Mouse (Mus musculus): ENCODE data around the gene Flt3. TPM values are rescaled to one million over a fixed set of nuclear protein-coding genes. Genes with fewer than 3 reads are reported as not detected.

Gene Flt3
- polyA plus RNA-seq, 1 experiment = 6.9 TPM

GRCm38 (mm10) chr5:147291764-147292505, 108.4 kb downstream of the Flt3 start:
- no peaks in the 10 kb centered on the region for H3K4me1 ChIP-seq (ENCODE audit: control insufficient read depth, insufficient read depth, low read length)
- H3K27ac ChIP-seq (ENCODE audit: insufficient read depth, low read length) = no peak overlapping the region
- no peak overlapping the region for H3K4me3 ChIP-seq (ENCODE audit: insufficient read depth, low read length)
- no peak for TF ChIP-seq POLR2A (IDR thresholded peaks at IDR 0.05; ENCODE audit: extremely low read depth, insufficient read depth, low read length)
- no peak for TF ChIP-seq CTCF (IDR thresholded peaks at IDR 0.05; ENCODE audit: extremely low read depth, insufficient read depth, low read length)

- no peak for TF ChIP-seq CTCF (IDR thresholded peaks at IDR 0.05; ENCODE audit: extremely low read depth, insufficient read depth, low read length)
- no peaks in the 10 kb centered on the region for H3K4me1 ChIP-seq (ENCODE audit: control insufficient read depth, insufficient read depth, low read length)
- no peak overlapping the region for H3K4me3 ChIP-seq (ENCODE audit: insufficient read depth, low read length)
- H3K27ac ChIP-seq (ENCODE audit: insufficient read depth, low read length) = no peak overlapping the region
Measured at GRCm38 (mm10) chr5:147284365-147284764, 115.9 kb downstream of the Flt3 start.

Other genes with a start within 250 kb of the Flt3 start
- gene Gsx1, start 211.8 kb downstream of the Flt3 start, polyA plus RNA-seq (2012; rRNA removed) = 1.1 and 1.4 TPM in 2 replicates
- not detected in 2 replicates for gene Pdx1, start 130.5 kb downstream of the Flt3 start, polyA plus RNA-seq (2012; rRNA removed)
- gene Cdx2, start 93.2 kb downstream of the Flt3 start, polyA plus RNA-seq (2012; rRNA removed) = not detected in 2 replicates
- gene Urad, start 78.0 kb downstream of the Flt3 start, polyA plus RNA-seq (2012; rRNA removed) = not detected in 2 replicates
- 51.2 and 52.9 TPM in 2 replicates for gene Pan3, start 29.7 kb upstream of the Flt3 start, polyA plus RNA-seq (2012; rRNA removed)

All from cortical plate, adult 2 months (tissue).